Mouse (Mus musculus) cerebral cortex, adult 2 months (tissue): ENCODE results near the gene Ptprn.

ENCODE experiments used
- WGBS: fragments of 180-500 bp; shearing (Covaris S2); methylation state at CpG from one replicate; pipeline ENCODE4 v1.1.7; 2018; 5-methylcytosine and 5-hydroxymethylcytosine counted together

The Ptprn gene

GRCm38 (mm10) chr1:75264091-75264880, at the start of gene Ptprn:
Gene Ptprn, minus strand, starts transcription at chr1:75264502.
- WGBS = 10% methylated on average over 32 of the region's 32 CpGs

GRCm38 (mm10) chr1:75311694-75312093, 47.4 kb upstream of the Ptprn start:
- 94% methylated on average over 6 of the region's 6 CpGs for WGBS

- 88% methylated on average over 2 of the region's 2 CpGs for WGBS
Measured at GRCm38 (mm10) chr1:75304662-75305061, 40.4 kb upstream of the Ptprn start.

- 50% methylated on average over 5 of the region's 5 CpGs for WGBS
Measured at GRCm38 (mm10) chr1:75294294-75294693, 30.0 kb upstream of the Ptprn start.

- 81% methylated on average over 5 of the region's 5 CpGs for WGBS
Measured at GRCm38 (mm10) chr1:75293331-75293701, 29.0 kb upstream of the Ptprn start.

- WGBS = 57% methylated on average over 12 of the region's 12 CpGs
Measured at GRCm38 (mm10) chr1:75292476-75293330, 28.4 kb upstream of the Ptprn start.

- WGBS = 83% methylated on average over 8 of the region's 8 CpGs
Measured at GRCm38 (mm10) chr1:75291321-75291720, 27.0 kb upstream of the Ptprn start.

- 23% methylated on average over 8 of the region's 8 CpGs for WGBS
Measured at GRCm38 (mm10) chr1:75289888-75290431, 25.7 kb upstream of the Ptprn start.

GRCm38 (mm10) chr1:75289376-75289775, 25.1 kb upstream of the Ptprn start:
- 10% methylated on average over 7 of the region's 7 CpGs for WGBS

- 81% methylated on average over 7 of the region's 7 CpGs for WGBS
Measured at GRCm38 (mm10) chr1:75284911-75285310, 20.6 kb upstream of the Ptprn start.

GRCm38 (mm10) chr1:75283017-75283416, 18.7 kb upstream of the Ptprn start:
- 49% methylated on average over 5 of the region's 5 CpGs for WGBS

GRCm38 (mm10) chr1:75278228-75278627, 13.9 kb upstream of the Ptprn start, which contains the start of gene Resp18:
Gene Resp18, minus strand, starts transcription at chr1:75278415.
- WGBS = 7% methylated on average over 13 of the region's 13 CpGs

- 5% methylated on average over 23 of the region's 23 CpGs for WGBS
Measured at GRCm38 (mm10) chr1:75277195-75278188, 13.2 kb upstream of the Ptprn start.

- WGBS = 2% methylated on average over 40 of the region's 40 CpGs
Measured at GRCm38 (mm10) chr1:75262969-75263951, 1.0 kb downstream of the Ptprn start.

- 54% methylated on average over 10 of the region's 10 CpGs for WGBS
Measured at GRCm38 (mm10) chr1:75255516-75256046, 8.7 kb downstream of the Ptprn start.

GRCm38 (mm10) chr1:75254625-75255013, 9.7 kb downstream of the Ptprn start:
- WGBS = 30% methylated on average over 8 of the region's 8 CpGs

GRCm38 (mm10) chr1:75253849-75254624, 10.3 kb downstream of the Ptprn start:
- WGBS = 52% methylated on average over 16 of the region's 16 CpGs

GRCm38 (mm10) chr1:75253029-75253428, 11.3 kb downstream of the Ptprn start:
- 70% methylated on average over 16 of the region's 16 CpGs for WGBS

- WGBS = 75% methylated on average over 13 of the region's 13 CpGs
Measured at GRCm38 (mm10) chr1:75252308-75252707, 12.0 kb downstream of the Ptprn start.
